Mouse (Mus musculus) spleen, embryonic (tissue): ENCODE data around the gene Pbp2.

ENCODE experiments used
- CTCF ChIA-PET: fragments of 350-600 bp; sonication (Branson Sonifier 250); formaldehyde crosslinking; loops from one replicate; lab custom pipeline; 2022; lab: Charles Lee

The Pbp2 gene

GRCm38 (mm10) chr6:135260435-135260834 lies 49.8 kb downstream of the Pbp2 start:
- CTCF ChIA-PET, result no interaction called here
